Mouse (Mus musculus): ENCODE results near the gene A730049H05Rik.

Gene A730049H05Rik

DNA sequence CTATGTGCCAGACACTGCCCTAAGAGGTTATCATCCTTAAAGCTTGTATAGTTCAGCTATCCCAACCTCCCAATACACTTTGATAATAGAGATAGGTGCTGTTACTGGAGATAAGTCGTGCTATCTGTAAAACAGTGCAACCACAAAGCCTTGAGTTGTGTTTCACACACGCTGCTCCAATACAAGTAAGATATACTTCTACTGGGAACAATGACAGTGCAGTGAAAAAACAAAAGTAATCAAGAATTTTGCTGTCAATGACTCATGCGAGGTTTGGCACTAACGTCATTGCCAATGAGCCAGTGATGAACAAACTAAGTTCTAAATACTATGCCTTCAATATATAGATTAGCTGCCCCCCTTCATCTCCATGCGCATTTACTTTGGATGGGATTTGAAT, 10.3 kb downstream of the A730049H05Rik start:
- DNase-seq (ENCODE audit: low read depth in 2 of 2, low spot score in 2 of 2), result no peak

- no peak for DNase-seq (ENCODE audit: low read depth in 2 of 2, low spot score in 2 of 2)
These were observed 11.1 kb downstream of the A730049H05Rik start for GRCm38 (mm10) chr6:92827360-92827759.

DNA sequence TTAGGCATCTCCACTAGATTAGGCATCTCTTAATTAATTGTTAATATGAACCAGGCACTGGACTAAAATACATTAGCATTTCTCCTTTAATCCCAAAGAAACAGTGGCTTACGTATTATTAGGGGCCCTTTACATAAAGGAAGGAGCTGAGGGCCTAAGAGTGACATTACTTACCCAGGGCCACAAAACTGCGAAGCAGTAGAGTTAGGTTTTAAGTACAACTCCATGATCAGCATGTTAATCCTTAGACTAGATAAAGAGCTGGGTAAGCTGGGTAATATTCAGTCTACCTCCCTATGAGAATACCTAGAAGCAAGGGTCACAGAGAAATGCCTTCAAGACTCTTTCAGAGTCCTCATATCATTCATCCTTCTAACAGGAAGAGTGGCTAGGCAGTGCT, 12.9 kb downstream of the A730049H05Rik start:
- no peak for DNase-seq (ENCODE audit: low read depth in 2 of 2, low spot score in 2 of 2)

DNA sequence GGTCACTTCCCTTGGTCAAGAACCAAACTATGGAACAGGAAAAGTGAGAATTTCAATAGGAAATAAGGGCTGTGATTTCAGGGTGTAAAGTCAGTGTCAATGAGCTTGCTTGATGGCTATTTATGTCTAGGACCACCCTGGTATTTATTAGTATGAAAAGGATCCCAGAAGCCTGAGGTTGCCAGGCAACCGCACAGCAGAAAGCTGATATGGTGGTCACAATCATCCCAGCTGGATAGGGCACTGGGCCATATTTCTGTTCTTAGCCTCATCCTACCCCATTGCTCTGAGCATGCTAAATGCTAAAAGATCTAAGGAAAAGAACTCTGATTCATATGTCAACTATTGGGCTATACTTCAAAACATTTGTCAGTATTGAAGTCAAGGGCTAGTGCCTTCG, 14.8 kb downstream of the A730049H05Rik start:
- no peak for DNase-seq (ENCODE audit: low read depth in 2 of 2, low spot score in 2 of 2)

- no peak for DNase-seq (ENCODE audit: low read depth in 2 of 2, low spot score in 2 of 2)
These were observed 25.7 kb downstream of the A730049H05Rik start for GRCm38 (mm10) chr6:92842000-92842399.

- no peak for DNase-seq (ENCODE audit: low read depth in 2 of 2, low spot score in 2 of 2)
These were observed 27.2 kb downstream of the A730049H05Rik start for GRCm38 (mm10) chr6:92843474-92843873.

DNA sequence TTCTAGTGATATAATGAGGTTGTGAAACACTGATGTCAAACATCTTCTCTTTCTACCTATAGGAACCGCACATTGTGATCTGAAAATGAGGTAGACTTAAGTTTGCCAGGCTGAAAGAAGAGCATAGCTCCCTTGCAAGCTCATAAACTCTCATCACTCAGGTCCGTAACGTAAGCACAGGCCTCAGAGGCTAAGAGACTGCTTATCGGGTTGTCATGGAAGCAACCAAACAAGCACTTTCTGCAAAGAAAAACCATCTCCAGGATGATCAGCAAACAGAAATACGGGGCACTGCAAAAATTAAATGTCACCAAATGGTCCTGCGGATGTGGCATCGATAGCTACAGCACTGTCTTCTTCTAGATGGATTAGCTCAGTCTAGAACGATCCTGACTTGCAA, 29.6 kb downstream of the A730049H05Rik start:
- no peak for DNase-seq (ENCODE audit: low read depth in 2 of 2, low spot score in 2 of 2)

- DNase-seq (ENCODE audit: low read depth in 2 of 2, low spot score in 2 of 2), result no peak
These were observed 30.3 kb downstream of the A730049H05Rik start for GRCm38 (mm10) chr6:92846614-92847013.

DNA sequence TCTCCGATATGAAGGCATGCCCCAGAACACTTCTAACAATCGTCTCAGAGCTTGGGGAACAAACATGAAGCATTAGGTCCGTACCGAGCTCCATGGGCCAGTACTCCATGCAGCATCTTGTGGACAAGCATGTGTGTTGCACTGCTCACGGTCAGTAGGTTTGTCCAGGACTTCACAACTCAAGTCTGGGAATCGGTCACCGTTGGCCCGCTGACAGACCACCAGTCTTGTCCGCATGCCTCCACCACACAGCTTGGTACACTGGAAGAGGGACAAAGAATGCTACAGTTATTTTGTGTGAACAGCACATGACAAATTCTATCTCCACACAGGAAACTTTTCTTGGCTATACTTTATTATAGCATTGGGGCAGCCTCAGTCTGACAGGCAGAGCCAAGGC, 32.9 kb downstream of the A730049H05Rik start:
- no peak for DNase-seq (ENCODE audit: low read depth in 2 of 2, low spot score in 2 of 2)

- DNase-seq (ENCODE audit: low read depth in 2 of 2, low spot score in 2 of 2), result no peak
These were observed 34.0 kb downstream of the A730049H05Rik start for GRCm38 (mm10) chr6:92850250-92850649.

GRCm38 (mm10) chr6:92854873-92855272, 38.6 kb downstream of the A730049H05Rik start:
- no peak for DNase-seq (ENCODE audit: low read depth in 2 of 2, low spot score in 2 of 2)

DNA sequence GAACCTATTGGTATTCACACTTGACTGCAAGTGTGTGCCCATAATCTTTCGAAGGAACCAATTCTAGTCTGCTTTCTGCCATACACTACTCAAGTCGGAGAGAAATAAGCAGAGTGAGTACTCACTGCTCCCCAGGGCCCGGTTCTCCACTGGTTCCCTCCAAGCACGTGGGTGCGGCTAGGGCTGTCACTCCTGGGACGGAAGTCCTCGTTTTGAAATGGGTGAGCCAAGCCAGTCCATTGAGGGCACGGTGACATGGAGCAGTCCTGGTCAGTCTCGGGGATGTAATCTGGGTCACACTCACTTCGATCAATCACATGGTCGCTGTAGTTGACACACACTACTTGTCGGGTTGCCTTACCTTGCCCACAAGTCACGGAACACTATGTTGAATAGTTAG, 41.5 kb downstream of the A730049H05Rik start:
- DNase-seq (ENCODE audit: low read depth in 2 of 2, low spot score in 2 of 2), result no peak

- no peak for DNase-seq (ENCODE audit: low read depth in 2 of 2, low spot score in 2 of 2)
These were observed 42.6 kb downstream of the A730049H05Rik start for GRCm38 (mm10) chr6:92858721-92859510.

GRCm38 (mm10) chr6:92860285-92860912, 44.1 kb downstream of the A730049H05Rik start:
- DNase-seq (ENCODE audit: low read depth in 2 of 2, low spot score in 2 of 2), result no peak

- DNase-seq (ENCODE audit: low read depth in 2 of 2, low spot score in 2 of 2), result no peak
These were observed 46.3 kb downstream of the A730049H05Rik start for GRCm38 (mm10) chr6:92862599-92862998.

GRCm38 (mm10) chr6:92869089-92869581, 52.9 kb downstream of the A730049H05Rik start, which contains the start of gene Gm15737:
Gm15737 (plus strand) TSS chr6:92869357.
- DNase-seq (ENCODE audit: low read depth in 2 of 2, low spot score in 2 of 2), result no peak

GRCm38 (mm10) chr6:92869582-92870219, 53.4 kb downstream of the A730049H05Rik start:
- DNase-seq (ENCODE audit: low read depth in 2 of 2, low spot score in 2 of 2), result no peak

GRCm38 (mm10) chr6:92871813-92872212, 55.5 kb downstream of the A730049H05Rik start:
- no peak for DNase-seq (ENCODE audit: low read depth in 2 of 2, low spot score in 2 of 2)

DNA sequence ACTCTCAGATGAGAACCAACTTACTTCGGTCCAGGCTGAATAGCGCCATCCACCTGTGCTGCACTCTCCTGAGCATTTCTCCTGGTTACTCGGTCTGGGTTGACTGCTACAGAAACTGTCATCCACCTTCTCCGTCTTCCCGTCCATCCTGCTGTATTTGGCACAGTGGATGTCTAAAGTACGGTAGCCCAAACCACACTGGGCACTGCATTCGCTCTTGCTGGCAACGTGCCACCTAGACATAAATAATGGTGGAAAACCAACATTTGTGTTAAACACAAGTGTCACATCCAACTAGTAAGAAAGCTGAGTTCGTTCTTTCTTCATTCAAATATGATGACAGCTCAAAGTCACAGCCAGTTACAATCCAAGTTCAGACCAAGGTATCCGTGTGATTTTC, 56.5 kb downstream of the A730049H05Rik start:
- DNase-seq (ENCODE audit: low read depth in 2 of 2, low spot score in 2 of 2), result no peak

DNA sequence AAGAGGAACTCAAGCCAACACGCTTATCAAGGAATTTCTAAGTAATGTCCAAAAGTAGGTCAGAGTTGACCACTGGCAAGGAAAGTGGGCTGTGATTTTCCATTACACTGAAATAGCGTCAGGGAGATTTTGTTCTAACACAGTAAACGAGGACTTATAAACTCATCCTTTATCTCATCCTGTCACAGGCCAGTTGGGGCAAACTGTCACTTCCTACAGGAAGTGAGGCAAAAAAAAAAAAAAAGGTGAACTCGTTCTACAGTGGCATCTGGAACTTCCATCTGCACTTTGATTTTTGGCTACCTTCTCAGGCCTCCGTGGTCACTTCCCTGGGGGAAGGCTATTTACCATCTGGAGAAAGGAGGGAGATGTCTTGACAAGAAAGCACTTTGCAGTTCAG, 58.6 kb downstream of the A730049H05Rik start:
- no peak for DNase-seq (ENCODE audit: low read depth in 2 of 2, low spot score in 2 of 2)

DNA sequence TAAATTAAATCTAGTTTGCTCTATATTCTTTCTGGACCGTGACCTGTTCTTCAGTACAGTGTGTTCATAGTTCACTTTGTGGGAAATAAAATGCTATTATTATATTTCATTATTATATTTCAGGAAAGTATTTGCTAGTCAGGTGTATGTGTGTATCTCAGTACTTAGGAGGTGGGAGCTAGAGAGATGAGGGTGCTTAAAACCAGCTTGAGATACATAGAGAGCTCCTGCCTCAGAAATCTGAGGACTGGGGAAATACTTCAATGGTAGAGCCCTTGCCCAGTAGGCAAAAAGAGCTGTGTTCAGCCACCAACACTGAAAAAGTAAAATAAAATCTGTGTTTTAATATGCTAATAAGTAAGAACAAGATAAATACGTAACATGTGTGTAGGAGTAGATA, 59.1 kb downstream of the A730049H05Rik start:
- no peak for DNase-seq (ENCODE audit: low read depth in 2 of 2, low spot score in 2 of 2)

DNA sequence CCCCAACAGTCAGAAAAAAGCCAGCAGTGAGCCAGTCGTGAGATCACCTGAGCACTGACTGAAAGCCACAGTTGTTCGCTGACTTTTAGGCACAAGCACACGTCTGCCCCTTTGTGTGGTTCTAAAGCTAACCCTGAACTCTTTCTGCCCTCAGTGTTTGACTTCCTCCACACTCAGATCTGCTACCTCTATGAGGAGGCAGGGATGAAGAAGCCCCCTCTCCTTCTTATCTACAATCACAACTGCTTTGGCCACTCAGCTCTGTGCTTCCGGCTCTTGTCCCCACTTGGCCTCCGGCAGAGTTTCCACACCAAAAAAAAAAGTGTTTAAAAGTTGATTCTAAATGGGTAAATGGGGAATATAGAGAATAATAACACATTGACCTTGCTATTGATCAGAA, 59.8 kb downstream of the A730049H05Rik start:
- DNase-seq (ENCODE audit: low read depth in 2 of 2, low spot score in 2 of 2), result no peak

Measured in CD8-positive naive resting alpha-beta T cell, adult 2 months (primary cell).